Mouse (Mus musculus): ENCODE measurements at regions not wholly inside any gene's neighbourhood (a gene's known extent, or its start where the extent isn't known, plus 50 kb on each side); places are given as distances from the start of the nearest gene placed in this dataset.

GRCm38 (mm10) chr11:114462755-114463374, 205.5 kb upstream of the Rpl38 start:
- TF ChIP-seq GATA1 (IDR thresholded peaks at IDR 0.05; ENCODE audit: borderline replicate concordance, low read length) (peak; percentile 58; the same call in 1 of the 3 replicates), FLI1 (IDR thresholded peaks at IDR 0.05; ENCODE audit: low read length) (no peak)
